Mouse (Mus musculus): Measurements from ENCODE around the gene Ric1. TPM values are rescaled to one million over a fixed set of nuclear protein-coding genes. Genes with fewer than 3 reads are reported as not detected.

The Ric1 gene
- polyA plus RNA-seq, 1 experiment: 6.7 TPM

DNA sequence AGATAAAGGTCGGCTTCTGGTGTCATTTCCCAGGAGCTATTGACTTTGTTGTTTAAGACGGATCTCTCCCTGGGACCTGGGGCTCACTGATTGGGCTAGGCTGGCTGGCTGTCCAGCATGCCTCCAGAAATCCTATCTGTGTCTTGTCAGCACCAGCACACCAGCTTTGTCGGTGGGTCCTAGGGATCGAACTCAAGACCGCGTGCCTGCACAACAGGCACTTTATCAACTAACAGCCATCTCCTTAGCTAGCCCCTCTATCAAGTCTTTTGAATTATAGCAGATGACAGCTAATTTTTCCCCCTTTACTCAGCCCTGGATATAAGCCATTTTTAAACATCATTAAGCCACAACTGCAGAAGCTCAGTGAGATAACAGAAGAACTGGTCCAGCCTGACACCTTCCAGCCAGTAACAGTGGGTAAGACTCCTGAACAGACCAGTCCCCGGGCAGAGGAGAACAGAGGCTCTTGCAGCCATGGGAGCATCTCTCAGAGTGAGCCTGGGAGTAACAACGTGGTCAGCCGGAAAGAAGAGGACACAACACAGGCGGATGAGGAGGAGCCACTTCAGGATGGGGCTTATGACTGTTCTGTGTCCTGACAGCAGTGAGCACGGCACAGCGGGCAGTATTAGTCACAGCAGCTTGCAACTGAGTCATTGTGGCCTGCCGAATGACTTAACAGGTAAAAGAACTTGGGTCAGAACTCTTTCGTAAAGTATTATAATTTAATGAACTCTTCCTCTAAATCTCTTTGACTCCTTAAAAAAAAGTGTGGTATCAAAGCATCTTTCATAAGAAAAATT lies 81.7 kb downstream of the Ric1 start:
- no peaks in the 10 kb centered on the region for H3K4me1 ChIP-seq (ENCODE audit: control insufficient read depth, insufficient read depth, insufficient read length, low read length)
- peaks cover 45% of the 10 kb centered on the region for H3K36me3 ChIP-seq (ENCODE audit: control insufficient read depth, insufficient read depth, low read length)
- no peaks in the 10 kb centered on the region for H3K27me3 ChIP-seq (ENCODE audit: control insufficient read depth, insufficient read depth, low read length)
- no peak overlapping the region for H3K4me3 ChIP-seq (ENCODE audit: low read depth, low read length)
- TF ChIP-seq CTCF (IDR thresholded peaks at IDR 0.05; ENCODE audit: extremely low read depth, insufficient read length, insufficient replicate concordance, low read depth, low read length): no peak
- TF ChIP-seq POLR2A (IDR thresholded peaks at IDR 0.05; ENCODE audit: low read depth, low read length): no peak
- WGBS: 82% methylated on average over 14 of the region's 14 CpGs
- H3K27ac ChIP-seq (ENCODE audit: insufficient read depth, low read depth, low read length): no peak overlapping the region

DNA sequence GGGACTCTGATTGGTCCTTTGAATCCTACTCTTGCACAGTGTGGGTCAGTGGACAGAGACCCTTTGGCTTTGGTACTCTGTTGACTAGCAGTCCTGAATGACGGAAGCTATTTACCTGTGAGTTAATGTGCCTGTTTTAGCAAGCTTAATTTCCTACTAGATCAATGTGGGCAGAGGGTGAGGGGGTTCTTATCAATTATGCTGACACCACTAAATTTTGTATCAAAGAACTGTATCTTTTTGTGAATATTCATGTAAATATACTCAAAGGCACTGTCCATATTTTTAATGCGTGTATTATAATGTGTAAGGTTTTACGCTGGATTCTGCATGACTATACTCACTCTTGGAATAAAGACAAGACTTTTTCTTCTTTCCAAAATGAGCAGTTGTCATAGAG lies 82.6 kb downstream of the Ric1 start:
- TF ChIP-seq POLR2A (IDR thresholded peaks at IDR 0.05; ENCODE audit: low read depth, low read length): no peak
- no peak for TF ChIP-seq CTCF (IDR thresholded peaks at IDR 0.05; ENCODE audit: extremely low read depth, insufficient read length, insufficient replicate concordance, low read depth, low read length)

DNA sequence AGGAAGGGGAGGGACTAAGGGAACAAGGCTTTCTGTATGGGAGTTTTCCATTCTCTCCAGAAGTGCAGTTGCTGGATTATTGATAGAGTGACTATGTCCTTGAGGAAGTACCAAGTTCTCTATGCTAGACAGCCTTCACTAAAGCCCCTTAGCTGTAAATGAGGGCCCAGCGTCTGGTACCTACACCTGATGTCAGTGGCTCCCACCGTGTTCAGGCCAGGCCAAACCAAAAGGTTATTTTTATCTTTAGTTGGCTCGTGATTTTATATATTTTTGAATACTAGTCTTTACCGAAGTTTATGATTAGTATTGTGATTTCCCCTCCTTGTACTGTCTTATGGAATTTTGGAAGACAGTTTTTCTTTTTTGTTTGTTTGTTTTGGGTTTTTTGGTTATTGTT lies 85.4 kb downstream of the Ric1 start:
- 80% methylated on average over 4 of the region's 4 CpGs for WGBS
- H3K4me1 ChIP-seq (ENCODE audit: control insufficient read depth, insufficient read depth, insufficient read length, low read length): no peaks in the 10 kb centered on the region
- H3K36me3 ChIP-seq (ENCODE audit: control insufficient read depth, insufficient read depth, low read length): peaks cover 38% of the 10 kb centered on the region
- TF ChIP-seq POLR2A (IDR thresholded peaks at IDR 0.05; ENCODE audit: low read depth, low read length): no peak
- TF ChIP-seq CTCF (IDR thresholded peaks at IDR 0.05; ENCODE audit: extremely low read depth, insufficient read length, insufficient replicate concordance, low read depth, low read length): no peak
- no peak overlapping the region for H3K4me3 ChIP-seq (ENCODE audit: low read depth, low read length)
- no peaks in the 10 kb centered on the region for H3K27me3 ChIP-seq (ENCODE audit: control insufficient read depth, insufficient read depth, low read length)
- no peak overlapping the region for H3K27ac ChIP-seq (ENCODE audit: insufficient read depth, low read depth, low read length)

More for the DNA sequence above, 82.6 kb downstream of the Ric1 start:
- Histone ChIP-seq H3K4me1 (ENCODE audit: control insufficient read depth, insufficient read depth, insufficient read length, low read length) (no peaks in the 10 kb centered on the region), H3K27ac (ENCODE audit: insufficient read depth, low read depth, low read length) (no peak overlapping the region), H3K27me3 (ENCODE audit: control insufficient read depth, insufficient read depth, low read length) (no peaks in the 10 kb centered on the region), H3K4me3 (ENCODE audit: low read depth, low read length) (no peak overlapping the region), H3K36me3 (ENCODE audit: control insufficient read depth, insufficient read depth, low read length) (peaks cover 39% of the 10 kb centered on the region)
- WGBS: 96% methylated on average over 3 of the region's 3 CpGs

DNA sequence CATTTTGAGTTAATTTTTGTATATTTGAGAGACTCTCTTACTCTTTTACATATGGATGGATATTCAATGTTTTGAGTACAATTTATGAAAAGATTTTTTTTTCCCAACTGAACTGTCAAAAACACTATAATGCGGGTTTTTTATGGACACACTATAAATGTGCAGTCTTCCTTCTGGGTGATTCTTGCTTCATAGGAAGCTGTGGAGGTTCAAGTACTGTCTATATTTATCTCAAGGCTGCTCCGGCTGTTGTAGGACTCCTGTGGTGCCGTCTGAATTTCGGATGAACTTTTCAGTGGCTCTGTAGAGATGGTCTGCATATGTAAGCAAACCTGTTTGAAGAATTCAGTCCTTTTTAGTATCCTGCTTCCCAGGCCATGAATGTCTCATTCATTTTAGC lies 86.1 kb downstream of the Ric1 start:
- Histone ChIP-seq H3K4me3 (ENCODE audit: low read depth, low read length) (no peak overlapping the region), H3K27ac (ENCODE audit: insufficient read depth, low read depth, low read length) (no peak overlapping the region), H3K27me3 (ENCODE audit: control insufficient read depth, insufficient read depth, low read length) (no peaks in the 10 kb centered on the region), H3K36me3 (ENCODE audit: control insufficient read depth, insufficient read depth, low read length) (peaks cover 37% of the 10 kb centered on the region), H3K4me1 (ENCODE audit: control insufficient read depth, insufficient read depth, insufficient read length, low read length) (no peaks in the 10 kb centered on the region)
- 83% methylated on average over 4 of the region's 4 CpGs for WGBS
- TF ChIP-seq POLR2A (IDR thresholded peaks at IDR 0.05; ENCODE audit: low read depth, low read length) (no peak), CTCF (IDR thresholded peaks at IDR 0.05; ENCODE audit: extremely low read depth, insufficient read length, insufficient replicate concordance, low read depth, low read length) (no peak)

DNA sequence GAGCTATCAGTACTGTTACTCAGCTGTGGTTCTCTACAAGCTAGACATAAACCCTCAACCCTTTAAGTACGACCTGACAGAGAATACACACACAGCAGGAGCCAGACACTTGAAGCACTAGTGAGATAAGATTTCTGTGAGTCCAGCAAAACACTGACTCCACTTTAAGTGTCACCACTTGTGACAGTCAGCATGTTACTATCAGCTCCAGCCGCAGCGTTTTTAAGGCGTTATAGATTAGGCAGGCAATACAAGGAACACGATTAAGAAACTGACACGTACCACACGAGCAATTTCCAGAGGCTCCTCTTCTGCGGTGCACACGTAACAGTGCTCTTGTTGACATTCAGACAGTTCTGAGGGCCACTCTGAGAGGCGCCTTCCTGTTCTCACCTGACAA lies 88.8 kb downstream of the Ric1 start:
- Histone ChIP-seq H3K4me1 (ENCODE audit: control insufficient read depth, insufficient read depth, insufficient read length, low read length) (no peaks in the 10 kb centered on the region), H3K36me3 (ENCODE audit: control insufficient read depth, insufficient read depth, low read length) (peaks cover 31% of the 10 kb centered on the region), H3K27ac (ENCODE audit: insufficient read depth, low read depth, low read length) (no peak overlapping the region), H3K27me3 (ENCODE audit: control insufficient read depth, insufficient read depth, low read length) (no peaks in the 10 kb centered on the region), H3K4me3 (ENCODE audit: low read depth, low read length) (no peak overlapping the region)
- 66% methylated on average over 10 of the region's 10 CpGs for WGBS
- TF ChIP-seq CTCF (IDR thresholded peaks at IDR 0.05; ENCODE audit: extremely low read depth, insufficient read length, insufficient replicate concordance, low read depth, low read length) (no peak), POLR2A (IDR thresholded peaks at IDR 0.05; ENCODE audit: low read depth, low read length) (no peak)

DNA sequence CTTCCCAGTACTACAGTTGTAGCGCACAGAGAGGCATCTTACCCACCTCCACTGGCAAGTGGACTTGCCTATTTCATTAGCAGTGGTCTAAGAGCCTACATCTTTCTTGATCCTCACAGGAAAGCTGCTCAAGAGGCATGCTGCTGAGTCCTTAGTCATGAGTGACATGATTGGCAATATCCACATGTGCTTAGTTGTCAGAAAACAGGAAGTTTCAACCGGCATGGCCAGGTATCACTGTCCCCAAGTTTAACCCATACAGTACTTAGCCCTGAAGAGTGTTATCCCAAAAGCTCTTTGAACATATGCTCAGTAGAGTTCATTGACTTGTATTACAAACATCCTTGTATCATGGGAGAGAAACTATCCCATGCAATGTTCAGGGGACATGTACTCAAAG lies 90.0 kb downstream of the Ric1 start:
- Histone ChIP-seq H3K4me3 (ENCODE audit: low read depth, low read length) (no peak overlapping the region), H3K27me3 (ENCODE audit: control insufficient read depth, insufficient read depth, low read length) (no peaks in the 10 kb centered on the region), H3K4me1 (ENCODE audit: control insufficient read depth, insufficient read depth, insufficient read length, low read length) (no peaks in the 10 kb centered on the region), H3K36me3 (ENCODE audit: control insufficient read depth, insufficient read depth, low read length) (peaks cover 32% of the 10 kb centered on the region), H3K27ac (ENCODE audit: insufficient read depth, low read depth, low read length) (no peak overlapping the region)
- 78% methylated on average over 2 of the region's 2 CpGs for WGBS
- TF ChIP-seq CTCF (IDR thresholded peaks at IDR 0.05; ENCODE audit: extremely low read depth, insufficient read length, insufficient replicate concordance, low read depth, low read length) (no peak), POLR2A (IDR thresholded peaks at IDR 0.05; ENCODE audit: low read depth, low read length) (no peak)

DNA sequence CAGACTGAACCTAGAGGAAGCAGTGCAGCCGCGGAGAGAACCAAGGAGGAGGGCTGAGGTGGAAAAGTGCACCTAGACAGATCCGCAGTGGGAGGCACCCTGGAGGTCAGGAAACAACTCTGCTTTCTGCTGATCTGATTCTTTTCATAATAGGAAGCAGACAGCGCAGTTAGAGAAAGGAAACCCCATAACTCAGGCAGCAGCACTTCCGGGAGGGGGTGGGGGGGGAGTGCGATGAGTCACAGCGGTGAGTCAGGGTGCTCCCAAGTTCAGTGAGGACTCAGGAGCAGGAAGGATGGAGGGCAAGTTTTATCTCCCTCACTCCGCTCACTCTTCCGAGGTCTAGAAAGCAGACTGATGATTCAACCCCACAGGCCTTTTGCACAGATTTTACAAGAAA lies 119.0 kb downstream of the Ric1 start:
- H3K27me3 ChIP-seq (ENCODE audit: control insufficient read depth, insufficient read depth, low read length): no peaks in the 10 kb centered on the region
- peaks cover 16% of the 10 kb centered on the region for H3K36me3 ChIP-seq (ENCODE audit: control insufficient read depth, insufficient read depth, low read length)
- no peak for TF ChIP-seq CTCF (IDR thresholded peaks at IDR 0.05; ENCODE audit: extremely low read depth, insufficient read length, insufficient replicate concordance, low read depth, low read length)
- TF ChIP-seq POLR2A (IDR thresholded peaks at IDR 0.05; ENCODE audit: low read depth, low read length): 0 out of 2 replicates have a peak, but pooled peaks have one; percentile 21
- 15% methylated on average over 9 of the region's 9 CpGs for WGBS
- peaks cover 9% of the 10 kb centered on the region for H3K4me1 ChIP-seq (ENCODE audit: control insufficient read depth, insufficient read depth, insufficient read length, low read length)
- H3K4me3 ChIP-seq (ENCODE audit: low read depth, low read length): peak overlapping the region; percentile 56
- H3K27ac ChIP-seq (ENCODE audit: insufficient read depth, low read depth, low read length): peak overlapping the region; percentile 75

All from small intestine, adult 2 months (tissue).